Mouse (Mus musculus) small intestine, adult 2 months (tissue): ENCODE results near the gene Zbtb38. TPM values are rescaled to one million over a fixed set of nuclear protein-coding genes. Genes with fewer than 3 reads are reported as not detected.

Experiments used
- H3K27ac ChIP-seq: fragments of 200-500 bp; 2 replicates; pipeline ENCODE4 v1.5.1; 2012; ENCODE audit warnings: low read depth, low read length, control low read depth, inconsistent platforms; ENCODE audit not compliant: insufficient read depth
- H3K27me3 ChIP-seq: fragments of 200-500 bp; 2 replicates; pipeline ENCODE4 v1.6.1; 2012; ENCODE audit warnings: mild to moderate bottlenecking, moderate library complexity, low read length, inconsistent platforms; ENCODE audit not compliant: control insufficient read depth, insufficient read depth
- H3K36me3 ChIP-seq: fragments of 200-500 bp; 2 replicates; pipeline ENCODE4 v1.6.1; 2012; ENCODE audit warnings: mild to moderate bottlenecking, low read length, control low read depth, inconsistent platforms; ENCODE audit not compliant: control insufficient read depth, insufficient read depth
- H3K4me1 ChIP-seq: fragments of 200-500 bp; 2 replicates; pipeline ENCODE4 v1.6.1; 2012; ENCODE audit warnings: low read length, inconsistent platforms, mixed read lengths; ENCODE audit not compliant: control insufficient read depth, insufficient read depth, insufficient read length
- H3K4me3 ChIP-seq: fragments of 200-500 bp; 2 replicates; pipeline ENCODE4 v1.5.1; 2012; ENCODE audit warnings: low read depth, mild to moderate bottlenecking, control low read depth, inconsistent platforms, low read length, moderate library complexity
- CTCF ChIP-seq: fragments of 200-500 bp; IDR thresholded peaks from 2 replicates; pipeline ENCODE4 v1.5.1; 2012; ENCODE audit warnings: low read depth, mild to moderate bottlenecking, control low read depth, inconsistent platforms, low read length, moderate library complexity, mixed read lengths; ENCODE audit not compliant: insufficient replicate concordance, insufficient read length; ENCODE audit errors: extremely low read depth
- POLR2A ChIP-seq: fragments of 200-500 bp; IDR thresholded peaks from 2 replicates; pipeline ENCODE4 v1.6.1; 2012; ENCODE audit warnings: low read depth, mild to moderate bottlenecking, control low read depth, inconsistent platforms, low read length, moderate library complexity
- WGBS: fragments of 180-500 bp; shearing (Covaris S2); methylation state at CpG from one replicate; pipeline ENCODE4 v1.1.7; 2018; 5-methylcytosine and 5-hydroxymethylcytosine counted together
- polyA plus RNA-seq: library from polyadenylated mRNA; depleted of rRNA; stranded (reverse); fragments of >200 nt; gene quantifications from 2 replicates; pipeline ENCODE4 v1.2.3, GENCODE M21; 2012

The Zbtb38 gene
- polyA plus RNA-seq, 1 experiment, result 7.7 TPM

DNA sequence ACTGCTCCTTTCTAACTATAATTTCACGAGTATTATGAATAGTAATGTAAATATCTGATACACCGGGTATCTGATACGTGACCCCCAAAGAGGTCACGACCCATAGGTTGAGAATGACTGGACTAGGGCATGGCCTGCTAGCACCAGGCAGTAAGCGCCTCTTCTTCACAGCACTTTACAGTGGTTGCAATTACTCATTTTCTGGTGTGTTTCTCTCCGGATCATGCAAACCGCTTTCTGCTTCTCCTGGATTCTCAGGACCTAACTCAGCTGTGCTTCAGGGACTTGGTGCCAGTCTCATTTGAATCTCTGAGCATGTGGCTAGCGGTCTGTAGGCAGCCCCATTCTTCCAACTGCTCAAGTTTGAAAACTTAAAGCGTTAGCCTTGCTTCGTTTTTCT, 76.0 kb downstream of the Zbtb38 start:
- H3K27ac ChIP-seq, result no peak overlapping the region
- TF ChIP-seq POLR2A, result no peak
- TF ChIP-seq CTCF, result no peak
- no peaks in the 10 kb centered on the region for H3K36me3 ChIP-seq
- H3K4me3 ChIP-seq, result no peak overlapping the region
- H3K27me3 ChIP-seq, result no peaks in the 10 kb centered on the region
- no peaks in the 10 kb centered on the region for H3K4me1 ChIP-seq
- 91% methylated on average over 10 of the region's 10 CpGs for WGBS

DNA sequence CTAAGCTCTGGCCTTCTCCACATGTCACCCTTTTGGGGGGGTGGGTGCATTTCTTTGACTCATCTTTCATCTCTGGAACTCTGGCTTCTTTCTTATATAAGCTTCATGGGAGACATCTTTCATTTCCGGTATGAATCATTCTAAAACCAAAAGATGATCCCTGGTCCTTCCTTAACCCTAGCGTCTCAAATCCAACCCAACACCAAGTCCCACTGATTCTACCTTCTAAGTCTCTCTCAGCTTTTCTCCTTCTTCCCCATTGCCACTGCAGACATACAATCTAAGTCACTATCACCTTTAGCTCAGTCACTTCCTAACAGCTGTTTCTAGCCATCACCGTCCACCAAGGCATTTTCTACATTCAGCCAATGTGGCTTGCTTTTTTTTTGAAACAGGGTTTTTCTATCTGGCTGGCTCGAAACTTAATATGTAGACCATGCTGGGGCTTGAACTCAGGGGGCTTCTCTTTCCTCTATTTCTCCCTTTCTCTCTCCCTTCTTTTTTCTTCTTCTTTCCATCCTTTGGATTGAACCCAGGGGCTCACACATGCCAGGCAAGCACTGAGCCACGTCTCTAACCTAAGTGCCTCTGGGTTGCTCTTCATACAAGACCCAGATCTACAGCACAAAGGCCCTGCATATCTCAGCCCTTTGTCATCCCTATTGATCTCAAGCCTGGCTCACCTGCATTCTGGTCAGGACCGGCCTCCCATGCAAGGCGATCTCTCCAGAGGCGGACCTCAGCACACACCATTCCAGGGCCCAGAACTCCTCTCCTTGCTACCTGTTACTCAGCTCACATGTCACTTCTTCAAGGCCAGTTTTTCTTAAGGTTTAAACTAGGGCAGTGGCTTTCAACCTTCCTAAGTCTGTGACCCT, 76.6 kb downstream of the Zbtb38 start:
- Histone ChIP-seq H3K4me1 (no peaks in the 10 kb centered on the region), H3K27me3 (no peaks in the 10 kb centered on the region), H3K4me3 (no peak overlapping the region), H3K36me3 (no peaks in the 10 kb centered on the region), H3K27ac (no peak overlapping the region)
- TF ChIP-seq CTCF (no peak), POLR2A (no peak)
- 79% methylated on average over 8 of the region's 8 CpGs for WGBS

DNA sequence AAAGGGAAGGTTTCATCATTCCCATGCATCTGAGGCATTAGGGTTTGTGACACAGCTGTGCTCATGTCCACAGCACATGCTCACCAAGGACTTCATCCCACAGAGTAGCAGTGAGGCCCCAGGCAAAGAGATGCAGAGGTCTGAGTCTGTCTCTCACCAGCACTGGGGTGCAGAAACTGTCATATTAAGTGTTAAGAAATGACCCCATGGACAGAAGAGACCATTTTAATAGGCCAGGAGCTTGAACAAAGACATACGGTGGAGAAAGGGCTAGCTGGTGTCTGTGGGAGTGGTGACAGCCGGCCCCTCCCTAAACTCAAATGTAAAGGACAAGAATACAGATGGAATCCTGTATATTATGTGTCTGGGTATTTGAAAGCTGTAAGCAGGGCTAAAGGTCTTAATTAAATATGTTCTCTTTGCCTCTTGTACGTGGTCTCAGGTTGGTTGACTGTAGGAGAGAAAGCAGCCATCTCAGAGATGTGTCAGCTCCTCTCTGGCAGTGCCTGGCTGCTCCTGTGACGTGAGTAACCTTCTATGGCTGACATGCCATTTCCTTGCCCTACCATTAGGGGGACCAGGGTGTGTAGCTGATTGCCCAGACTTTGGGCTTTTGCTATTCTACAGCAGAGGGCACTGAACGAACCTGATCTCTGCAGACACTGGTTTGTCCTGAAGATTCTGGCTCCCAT, 77.4 kb downstream of the Zbtb38 start:
- no peaks in the 10 kb centered on the region for H3K36me3 ChIP-seq
- TF ChIP-seq POLR2A, result no peak
- peak; percentile 83; the same call in 1 of the 2 replicates for TF ChIP-seq CTCF
- 0 out of 2 replicates have a peak, but pooled peaks cover under 1% of the 10 kb centered on the region for H3K4me1 ChIP-seq
- no peaks in the 10 kb centered on the region for H3K27me3 ChIP-seq
- no peak overlapping the region for H3K27ac ChIP-seq
- 30% methylated on average over 5 of the region's 5 CpGs for WGBS
- H3K4me3 ChIP-seq, result no peak overlapping the region

DNA sequence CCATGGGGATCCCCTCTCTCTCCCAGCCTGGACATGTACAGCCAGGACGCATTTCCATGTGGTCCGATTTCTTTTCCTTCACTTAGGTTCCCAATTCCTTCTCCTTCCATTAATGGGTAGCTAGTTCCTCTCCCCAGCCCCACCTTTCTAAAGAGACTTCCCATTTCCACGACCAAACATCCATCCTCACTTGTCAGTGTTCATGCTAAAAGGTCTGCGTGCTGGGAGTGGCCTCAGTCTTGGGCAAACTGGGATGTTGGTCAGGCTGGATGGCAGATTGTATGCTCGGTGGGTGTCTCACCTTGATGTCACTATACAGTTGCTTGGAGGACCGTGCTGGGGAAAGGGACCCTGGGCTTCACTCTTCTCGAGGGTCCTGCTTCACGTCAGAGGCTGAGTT, 78.3 kb downstream of the Zbtb38 start:
- no peaks in the 10 kb centered on the region for H3K27me3 ChIP-seq
- no peak for TF ChIP-seq CTCF
- 92% methylated on average over 8 of the region's 8 CpGs for WGBS
- H3K4me1 ChIP-seq, result peaks cover 4% of the 10 kb centered on the region; the same call in 1 of the 2 replicates
- H3K4me3 ChIP-seq, result no peak overlapping the region
- no peak overlapping the region for H3K27ac ChIP-seq
- H3K36me3 ChIP-seq, result no peaks in the 10 kb centered on the region

DNA sequence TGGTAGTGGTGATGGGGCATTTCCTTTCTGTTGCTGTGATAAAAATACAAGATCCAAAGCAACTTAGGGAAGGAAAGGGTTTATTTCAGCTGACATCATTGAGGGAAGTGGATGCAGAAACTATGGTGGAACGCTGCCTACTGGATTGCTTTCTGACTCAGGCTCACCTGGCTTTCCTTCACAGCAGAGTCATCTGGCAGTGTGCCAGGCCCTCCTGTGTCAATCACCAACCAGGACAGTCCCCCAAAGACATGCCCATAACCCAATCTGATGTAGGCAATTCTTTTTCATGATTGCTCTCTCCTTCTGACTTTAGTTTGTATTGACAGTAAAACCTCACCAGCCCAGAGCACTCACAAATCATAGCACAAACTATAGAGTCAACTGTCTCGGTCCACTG, 80.2 kb downstream of the Zbtb38 start:
- H3K27me3 ChIP-seq, result no peaks in the 10 kb centered on the region
- TF ChIP-seq POLR2A (no peak), CTCF (no peak)
- H3K4me3 ChIP-seq, result no peak overlapping the region
- no peak overlapping the region for H3K27ac ChIP-seq
- WGBS, result 63% methylated on average over 2 of the region's 2 CpGs
- H3K36me3 ChIP-seq, result no peaks in the 10 kb centered on the region
- peaks cover 4% of the 10 kb centered on the region; the same call in 1 of the 2 replicates for H3K4me1 ChIP-seq

DNA sequence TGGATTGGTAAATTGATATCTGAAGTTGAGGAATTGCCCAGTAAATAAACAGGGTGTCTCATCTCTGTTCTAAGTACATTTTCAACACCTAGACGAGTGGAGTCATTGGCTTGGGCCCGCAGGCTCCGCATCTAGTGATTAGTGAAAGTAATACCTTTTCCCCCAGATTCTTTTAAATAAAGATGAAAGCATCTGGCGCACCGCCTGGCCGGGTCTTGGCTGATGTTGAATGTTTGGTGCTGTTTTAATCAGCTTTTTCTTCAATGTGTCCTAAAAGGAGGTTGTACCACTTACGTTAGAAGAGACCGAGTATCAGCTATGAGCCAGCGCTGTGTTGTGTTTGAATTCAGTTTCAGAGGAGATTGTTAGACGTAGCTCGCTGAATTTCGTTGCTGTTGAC, 81.4 kb downstream of the Zbtb38 start:
- Histone ChIP-seq H3K4me1 (peaks cover 4% of the 10 kb centered on the region; the same call in 1 of the 2 replicates), H3K36me3 (no peaks in the 10 kb centered on the region), H3K27me3 (no peaks in the 10 kb centered on the region), H3K4me3 (no peak overlapping the region), H3K27ac (no peak overlapping the region)
- 95% methylated on average over 12 of the region's 12 CpGs for WGBS
- TF ChIP-seq CTCF (no peak), POLR2A (no peak)

DNA sequence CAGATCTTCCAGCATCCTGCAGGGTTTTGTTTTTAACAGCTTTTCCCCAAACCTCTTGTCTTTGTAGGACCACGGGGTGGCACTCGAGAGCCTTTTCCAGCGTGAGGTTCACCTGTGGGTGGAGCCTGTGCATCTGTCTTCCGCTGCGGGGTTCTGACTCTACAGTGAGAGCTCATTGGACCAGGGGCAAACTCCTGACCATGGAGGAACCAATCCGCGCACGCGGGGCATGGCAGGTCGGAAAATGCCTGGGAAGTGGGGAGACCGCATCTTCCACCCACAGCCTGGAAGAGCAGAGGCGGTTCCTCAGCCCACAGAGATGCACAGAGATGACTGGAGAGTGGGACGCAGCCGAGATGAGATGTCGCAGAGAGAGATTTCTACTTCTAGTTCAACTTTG, 82.8 kb downstream of the Zbtb38 start:
- no peaks in the 10 kb centered on the region for H3K27me3 ChIP-seq
- TF ChIP-seq CTCF (peak; percentile 94), POLR2A (peak; percentile 67; the same call in 1 of the 2 replicates)
- H3K36me3 ChIP-seq, result no peaks in the 10 kb centered on the region
- WGBS, result 2% methylated on average over 15 of the region's 15 CpGs
- H3K27ac ChIP-seq, result peak overlapping the region; percentile 12; the same call in 1 of the 2 replicates
- peaks cover 4% of the 10 kb centered on the region; the same call in 1 of the 2 replicates for H3K4me1 ChIP-seq
- peak overlapping the region; percentile 63 for H3K4me3 ChIP-seq
